Mouse (Mus musculus) embryonic facial prominence, embryonic 15.5 days (tissue): ENCODE measurements around the gene Nrxn3. TPM values are rescaled to one million over a fixed set of nuclear protein-coding genes. Genes with fewer than 3 reads are reported as not detected.

Source experiments
- ATAC-seq: fragments of 200-750 bp; cut with Nextera tagmentation; 2 replicates; pipeline ENCODE4 v1.8.0; 2017; ENCODE audit warnings: low read depth, moderate TSS enrichment; ENCODE audit not compliant: insufficient number of reproducible peaks, low FRiP score, low TSS enrichment
- H3K27ac ChIP-seq: fragments of 300-500 bp; sonication (generic); replicated peaks from 2 replicates; pipeline ENCODE4 v1.5.1; 2015; ENCODE audit warnings: mild to moderate bottlenecking, inconsistent platforms
- H3K27me3 ChIP-seq: fragments of 300-500 bp; sonication (generic); 2 replicates; pipeline ENCODE4 v1.6.1; 2015; ENCODE audit warnings: inconsistent platforms
- H3K36me3 ChIP-seq: fragments of 300-500 bp; sonication (generic); 2 replicates; pipeline ENCODE4 v1.6.1; 2015; ENCODE audit warnings: mild to moderate bottlenecking, inconsistent platforms
- H3K4me1 ChIP-seq: fragments of 300-500 bp; sonication (generic); 2 replicates; pipeline ENCODE4 v1.6.1; 2015; ENCODE audit warnings: inconsistent platforms
- H3K4me2 ChIP-seq: fragments of 300-500 bp; sonication (generic); replicated peaks from 2 replicates; pipeline ENCODE4 v1.6.1; 2015; ENCODE audit warnings: mild to moderate bottlenecking, inconsistent platforms
- H3K4me3 ChIP-seq: fragments of 300-500 bp; sonication (generic); replicated peaks from 2 replicates; pipeline ENCODE4 v1.5.1; 2015; ENCODE audit warnings: mild to moderate bottlenecking, inconsistent platforms
- H3K9ac ChIP-seq: fragments of 300-500 bp; sonication (generic); 2 replicates; pipeline ENCODE4 v1.6.1; 2015; ENCODE audit warnings: inconsistent platforms
- H3K9me3 ChIP-seq: fragments of 300-500 bp; sonication (generic); replicated peaks from 2 replicates; pipeline ENCODE4 v1.6.1; 2016; ENCODE audit warnings: inconsistent platforms
- WGBS: fragments of 180-500 bp; shearing (Covaris S2); methylation state at CpG from one replicate; pipeline ENCODE4 v1.1.7; 2015; 5-methylcytosine and 5-hydroxymethylcytosine counted together
- polyA plus RNA-seq: library from polyadenylated mRNA; unstranded; fragments of >200 nt; fragmentation: Nextera tagmentation; extraction: Ambion mirVana; gene quantifications from 2 replicates; pipeline ENCODE4 v1.2.1, GENCODE M21; 2015

The Nrxn3 gene
- polyA plus RNA-seq, 1 experiment from 2014 or later, result 4.5 TPM

DNA sequence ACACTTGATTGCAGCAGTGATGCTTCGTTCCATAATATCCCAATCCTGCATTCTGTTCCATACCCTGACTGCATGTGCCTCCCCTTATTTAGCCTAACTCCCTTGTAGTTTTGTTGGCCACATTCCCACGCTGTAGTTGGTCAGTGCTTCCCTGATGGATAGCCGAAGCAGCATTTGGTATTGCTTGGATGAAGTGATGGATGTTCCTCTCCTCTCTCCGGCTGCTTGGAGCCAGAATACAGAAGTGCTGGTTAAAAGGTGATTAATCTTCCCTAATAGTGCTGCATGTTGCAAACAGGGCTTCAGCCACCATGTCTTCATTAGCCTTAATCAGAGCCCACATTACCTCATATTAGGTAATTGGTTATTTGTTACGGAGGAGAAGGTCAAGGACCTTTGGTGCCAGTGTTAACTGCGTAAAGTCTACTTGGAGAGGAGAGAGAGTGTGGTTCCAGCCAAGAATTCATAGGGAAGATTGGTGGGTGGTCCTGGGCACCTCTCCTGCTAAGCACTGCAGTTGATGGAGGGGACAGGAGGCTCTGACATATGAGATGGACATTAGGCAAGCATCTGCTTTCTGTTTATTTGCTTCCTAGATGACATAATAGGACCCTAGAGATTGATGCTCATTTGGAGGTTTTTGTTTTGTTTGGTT lies 846.2 kb downstream of the Nrxn3 start:
- Histone ChIP-seq H3K9ac (no peak overlapping the region), H3K27ac (no peak overlapping the region), H3K9me3 (no peaks in the 10 kb centered on the region), H3K36me3 (no peaks in the 10 kb centered on the region), H3K4me3 (no peak overlapping the region), H3K27me3 (no peaks in the 10 kb centered on the region), H3K4me1 (no peaks in the 10 kb centered on the region), H3K4me2 (no peak overlapping the region)
- no peak for ATAC-seq
- 73% methylated on average over 6 of the region's 6 CpGs for WGBS

DNA sequence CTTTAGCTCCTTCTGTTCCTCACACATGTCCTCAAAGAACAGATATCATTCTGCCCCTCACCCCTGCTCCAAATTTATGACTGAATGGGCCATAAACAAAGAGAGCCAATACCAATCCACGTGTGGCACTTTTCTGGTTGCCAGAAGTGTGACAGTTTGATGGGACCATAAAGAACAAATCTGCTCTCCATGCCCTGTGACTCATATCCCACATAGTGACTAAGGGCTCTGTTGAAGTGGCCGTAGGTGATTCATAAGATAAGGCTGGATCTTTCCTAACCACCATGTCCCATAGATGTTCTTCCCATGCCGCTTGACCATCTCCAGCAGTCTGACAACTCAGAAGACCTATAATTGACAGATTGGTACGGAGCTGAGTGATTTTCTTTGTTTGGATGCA lies 869.8 kb downstream of the Nrxn3 start:
- Histone ChIP-seq H3K4me3 (no peak overlapping the region), H3K27ac (no peak overlapping the region), H3K9me3 (no peaks in the 10 kb centered on the region), H3K4me2 (no peak overlapping the region), H3K27me3 (no peaks in the 10 kb centered on the region), H3K36me3 (no peaks in the 10 kb centered on the region), H3K9ac (no peak overlapping the region), H3K4me1 (no peaks in the 10 kb centered on the region)
- no peak for ATAC-seq
- 78% methylated on average over 4 of the region's 4 CpGs for WGBS

DNA sequence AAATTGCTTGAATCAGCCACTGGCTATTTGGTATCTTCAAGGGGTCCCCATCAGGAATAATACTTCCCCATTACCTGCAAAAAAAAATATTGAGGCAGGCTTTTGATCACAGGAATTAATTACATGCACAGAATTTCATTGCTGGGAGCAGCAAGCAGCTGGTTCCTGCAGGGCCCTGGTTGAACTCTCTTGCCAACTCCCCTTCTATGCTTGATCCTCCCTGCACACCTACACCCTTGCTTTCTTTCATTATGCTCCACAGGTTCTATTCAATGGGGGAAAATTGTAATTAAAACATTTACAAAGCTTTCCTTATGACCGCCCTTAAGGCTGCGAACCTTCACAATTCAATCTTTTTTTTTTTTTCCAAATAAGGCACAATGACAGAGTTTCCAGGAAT lies 891.0 kb downstream of the Nrxn3 start:
- Histone ChIP-seq H3K9me3 (no peaks in the 10 kb centered on the region), H3K36me3 (no peaks in the 10 kb centered on the region), H3K4me3 (no peak overlapping the region), H3K27ac (no peak overlapping the region), H3K9ac (no peak overlapping the region), H3K4me1 (no peaks in the 10 kb centered on the region), H3K27me3 (no peaks in the 10 kb centered on the region), H3K4me2 (no peak overlapping the region)
- no peak for ATAC-seq
- WGBS, result 68% methylated on average over 2 of the region's 2 CpGs

DNA sequence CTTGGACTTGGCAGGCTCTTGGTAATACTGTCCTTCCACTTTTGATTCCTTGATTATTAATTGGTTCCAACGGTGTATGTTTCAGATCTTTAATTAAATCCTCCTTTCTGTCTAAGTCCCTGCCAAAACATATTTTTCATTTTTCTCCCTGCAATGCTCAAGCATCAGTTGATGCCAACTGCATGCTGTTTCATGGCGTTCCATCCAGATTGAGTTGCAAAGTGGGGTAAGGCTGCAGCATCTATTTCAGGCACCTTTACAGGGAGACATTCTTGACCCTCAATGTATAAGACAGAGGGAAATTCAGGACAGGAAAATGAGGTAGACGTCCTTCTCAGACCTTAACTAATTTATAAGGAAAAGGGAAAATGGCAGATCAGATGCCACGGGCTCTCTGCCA lies 903.1 kb downstream of the Nrxn3 start:
- no peaks in the 10 kb centered on the region for H3K27me3 ChIP-seq
- no peak for ATAC-seq
- no peaks in the 10 kb centered on the region for H3K4me1 ChIP-seq
- no peak overlapping the region for H3K4me2 ChIP-seq
- H3K27ac ChIP-seq, result no peak overlapping the region
- no peaks in the 10 kb centered on the region for H3K36me3 ChIP-seq
- H3K4me3 ChIP-seq, result no peak overlapping the region
- H3K9ac ChIP-seq, result no peak overlapping the region
- 52% methylated on average over 4 of the region's 4 CpGs for WGBS
- no peaks in the 10 kb centered on the region for H3K9me3 ChIP-seq

DNA sequence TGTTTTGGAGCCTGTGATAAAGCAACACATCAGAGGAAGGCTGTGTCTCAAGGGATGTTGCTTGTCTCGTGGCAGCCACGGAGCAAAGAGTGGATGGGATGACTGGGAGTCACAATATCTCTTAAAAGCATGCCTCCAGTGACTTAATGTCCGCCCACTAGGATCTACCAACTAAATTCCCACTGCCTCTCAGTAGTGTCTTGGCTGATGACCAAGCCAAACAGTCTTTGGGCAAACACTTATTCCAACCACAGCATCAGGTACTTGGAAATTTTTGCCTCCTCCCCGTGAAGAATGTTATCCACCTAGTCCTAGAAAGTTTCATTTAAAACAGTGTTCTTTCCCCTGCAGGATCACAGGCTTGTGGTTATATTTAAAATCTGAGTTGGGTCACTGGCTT lies 917.4 kb downstream of the Nrxn3 start:
- H3K4me1 ChIP-seq, result no peaks in the 10 kb centered on the region
- H3K27me3 ChIP-seq, result no peaks in the 10 kb centered on the region
- 71% methylated on average over 4 of the region's 4 CpGs for WGBS
- no peak overlapping the region for H3K4me3 ChIP-seq
- H3K9me3 ChIP-seq, result no peaks in the 10 kb centered on the region
- H3K4me2 ChIP-seq, result no peak overlapping the region
- no peak overlapping the region for H3K9ac ChIP-seq
- no peaks in the 10 kb centered on the region for H3K36me3 ChIP-seq
- no peak for ATAC-seq
- no peak overlapping the region for H3K27ac ChIP-seq

DNA sequence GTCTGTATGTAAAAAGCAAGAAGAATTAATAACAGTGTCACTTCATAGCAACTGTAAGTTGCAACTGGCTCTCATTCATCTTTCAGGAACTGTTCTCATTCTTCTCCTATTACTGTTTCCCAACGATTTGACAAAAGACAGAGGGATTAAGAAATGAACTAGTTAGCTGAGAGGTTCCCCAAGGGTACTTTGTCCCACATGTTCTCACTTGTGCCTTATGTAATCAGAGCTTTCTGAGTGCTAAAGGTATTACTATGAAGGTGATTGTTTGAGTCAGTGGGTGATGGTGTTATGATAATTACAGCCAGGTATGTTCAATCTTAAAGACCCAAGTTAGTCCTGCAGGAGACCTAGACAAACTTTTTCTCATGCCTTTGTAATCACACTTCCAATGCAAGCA lies 918.8 kb downstream of the Nrxn3 start:
- no peak overlapping the region for H3K9ac ChIP-seq
- no peaks in the 10 kb centered on the region for H3K4me1 ChIP-seq
- H3K4me2 ChIP-seq, result no peak overlapping the region
- 13% methylated on average over 1 of the region's 1 CpGs for WGBS
- H3K4me3 ChIP-seq, result no peak overlapping the region
- ATAC-seq, result no peak
- H3K27ac ChIP-seq, result no peak overlapping the region
- no peaks in the 10 kb centered on the region for H3K36me3 ChIP-seq
- H3K27me3 ChIP-seq, result no peaks in the 10 kb centered on the region
- H3K9me3 ChIP-seq, result no peaks in the 10 kb centered on the region

DNA sequence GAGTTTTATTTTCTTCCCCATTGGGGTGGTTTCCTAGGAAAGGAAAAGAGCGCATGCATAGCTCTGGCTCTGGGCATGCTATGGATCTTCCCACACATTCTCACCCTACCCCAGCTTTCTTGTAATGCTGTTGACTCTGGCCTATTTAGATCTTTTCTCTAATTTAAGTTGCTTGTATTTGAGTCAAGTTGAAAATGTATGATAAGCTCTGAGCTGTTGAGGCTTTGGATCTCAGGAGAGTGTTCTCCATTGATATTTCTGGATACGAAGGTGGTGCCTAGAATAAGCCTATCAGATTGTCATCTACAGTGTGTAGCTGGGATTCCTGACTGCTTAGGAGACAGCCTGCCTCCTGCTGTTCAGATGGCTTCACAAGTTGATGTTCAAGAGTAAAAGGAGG lies 930.5 kb downstream of the Nrxn3 start:
- H3K4me3 ChIP-seq, result no peak overlapping the region
- no peaks in the 10 kb centered on the region for H3K27me3 ChIP-seq
- WGBS, result 91% methylated on average over 2 of the region's 2 CpGs
- no peak for ATAC-seq
- no peak overlapping the region for H3K27ac ChIP-seq
- H3K36me3 ChIP-seq, result no peaks in the 10 kb centered on the region
- no peaks in the 10 kb centered on the region for H3K9me3 ChIP-seq
- no peak overlapping the region for H3K4me2 ChIP-seq
- no peaks in the 10 kb centered on the region for H3K4me1 ChIP-seq
- no peak overlapping the region for H3K9ac ChIP-seq

DNA sequence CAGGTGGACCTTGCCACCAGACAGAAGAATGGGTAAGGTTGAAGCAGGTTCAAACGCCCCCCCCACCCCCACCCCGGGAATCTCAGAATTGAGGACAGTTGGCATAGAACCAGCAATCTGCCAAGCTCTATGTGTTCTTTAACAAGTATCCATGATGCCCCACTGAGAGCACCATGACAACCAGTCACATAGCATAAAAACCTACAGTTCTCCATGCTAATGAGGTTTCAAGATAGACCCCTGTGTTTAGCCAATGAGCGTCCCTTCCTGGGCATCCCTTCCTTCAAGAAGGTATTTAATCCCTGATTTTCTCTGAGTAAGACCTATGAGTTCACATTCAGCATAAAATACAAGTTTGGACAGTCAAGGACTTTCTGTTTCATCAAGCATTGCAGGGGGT lies 938.5 kb downstream of the Nrxn3 start:
- Histone ChIP-seq H3K4me2 (no peak overlapping the region), H3K27me3 (no peaks in the 10 kb centered on the region), H3K27ac (no peak overlapping the region), H3K9ac (no peak overlapping the region), H3K4me3 (no peak overlapping the region), H3K4me1 (no peaks in the 10 kb centered on the region), H3K36me3 (no peaks in the 10 kb centered on the region), H3K9me3 (no peaks in the 10 kb centered on the region)
- no peak for ATAC-seq
- WGBS, result 68% methylated on average over 3 of the region's 3 CpGs

DNA sequence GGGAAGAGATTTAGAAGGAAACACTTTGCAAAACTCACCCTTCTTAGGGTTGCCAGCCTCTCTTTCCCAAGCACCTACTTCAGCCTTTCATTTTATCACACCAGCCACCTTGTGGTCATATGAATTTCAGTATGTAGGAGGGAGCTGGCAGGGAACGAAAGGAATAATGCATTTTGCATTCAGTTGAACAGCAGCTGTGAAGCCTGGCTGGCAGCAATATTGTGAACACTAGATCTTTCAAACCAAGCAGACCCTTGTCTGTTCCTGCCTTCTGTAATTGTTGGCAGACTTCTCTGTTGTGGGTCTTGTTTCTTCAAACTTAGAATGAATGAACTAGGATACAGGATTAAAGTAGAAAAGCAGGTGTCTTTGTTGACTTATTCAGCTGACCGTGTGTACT lies 946.2 kb downstream of the Nrxn3 start:
- no peak; the same call in 1 of the 2 replicates for ATAC-seq

DNA sequence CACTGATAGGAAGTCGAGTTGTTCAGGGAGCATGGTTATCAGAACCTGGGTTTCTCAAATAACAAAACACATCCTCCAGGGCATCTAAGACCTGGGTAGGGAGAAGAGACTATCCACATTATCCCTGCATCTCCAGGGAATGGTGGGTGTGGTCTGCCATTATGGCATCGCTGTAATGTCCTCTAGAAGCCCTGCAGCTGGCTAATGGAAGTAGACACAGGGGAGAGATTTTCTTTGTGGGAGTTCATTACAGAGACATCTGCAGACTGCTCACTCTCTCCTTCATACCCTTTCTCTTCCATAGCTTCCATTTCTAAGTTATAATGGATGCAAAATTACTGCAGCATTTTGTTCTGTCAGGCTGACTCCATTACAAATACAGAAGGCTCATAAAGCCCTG lies 950.1 kb downstream of the Nrxn3 start:
- no peak overlapping the region for H3K27ac ChIP-seq
- H3K4me1 ChIP-seq, result no peaks in the 10 kb centered on the region
- H3K4me3 ChIP-seq, result no peak overlapping the region
- WGBS, result 51% methylated on average over 2 of the region's 2 CpGs
- H3K9me3 ChIP-seq, result no peaks in the 10 kb centered on the region
- H3K36me3 ChIP-seq, result no peaks in the 10 kb centered on the region
- ATAC-seq, result no peak
- H3K27me3 ChIP-seq, result no peaks in the 10 kb centered on the region
- H3K4me2 ChIP-seq, result no peak overlapping the region
- H3K9ac ChIP-seq, result no peak overlapping the region

More for the DNA sequence above, 946.2 kb downstream of the Nrxn3 start:
- H3K4me2 ChIP-seq, result no peak overlapping the region
- WGBS, result 36% methylated on average over 2 of the region's 2 CpGs
- H3K36me3 ChIP-seq, result no peaks in the 10 kb centered on the region
- H3K9ac ChIP-seq, result no peak overlapping the region
- no peak overlapping the region for H3K4me3 ChIP-seq
- H3K27ac ChIP-seq, result no peak overlapping the region
- H3K9me3 ChIP-seq, result no peaks in the 10 kb centered on the region
- no peaks in the 10 kb centered on the region for H3K27me3 ChIP-seq
- H3K4me1 ChIP-seq, result no peaks in the 10 kb centered on the region

DNA sequence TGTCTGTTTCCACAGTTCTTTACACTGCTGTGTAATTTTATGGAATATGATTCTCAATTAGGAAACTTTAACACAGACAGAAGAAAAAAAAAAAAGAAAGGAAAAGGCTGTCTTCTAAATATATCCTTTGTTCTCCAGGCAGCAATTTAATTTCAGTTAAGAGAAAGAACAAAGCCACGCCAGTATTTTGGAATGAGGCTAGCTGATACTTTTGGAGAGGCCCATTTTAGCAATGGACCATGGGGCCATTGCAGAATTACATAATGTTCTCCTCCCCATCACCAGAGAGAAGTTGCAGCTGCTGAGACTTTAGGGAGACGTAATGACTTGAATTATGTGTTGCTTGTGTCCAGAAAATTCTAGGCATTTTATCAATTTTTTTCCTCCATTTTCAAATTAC lies 963.0 kb downstream of the Nrxn3 start:
- H3K9ac ChIP-seq, result no peak overlapping the region
- no peak overlapping the region for H3K4me3 ChIP-seq
- H3K4me2 ChIP-seq, result no peak overlapping the region
- 69% methylated on average over 2 of the region's 2 CpGs for WGBS
- H3K27me3 ChIP-seq, result no peaks in the 10 kb centered on the region
- no peaks in the 10 kb centered on the region for H3K4me1 ChIP-seq
- H3K36me3 ChIP-seq, result no peaks in the 10 kb centered on the region
- no peak overlapping the region for H3K27ac ChIP-seq
- H3K9me3 ChIP-seq, result no peaks in the 10 kb centered on the region
- ATAC-seq, result no peak

DNA sequence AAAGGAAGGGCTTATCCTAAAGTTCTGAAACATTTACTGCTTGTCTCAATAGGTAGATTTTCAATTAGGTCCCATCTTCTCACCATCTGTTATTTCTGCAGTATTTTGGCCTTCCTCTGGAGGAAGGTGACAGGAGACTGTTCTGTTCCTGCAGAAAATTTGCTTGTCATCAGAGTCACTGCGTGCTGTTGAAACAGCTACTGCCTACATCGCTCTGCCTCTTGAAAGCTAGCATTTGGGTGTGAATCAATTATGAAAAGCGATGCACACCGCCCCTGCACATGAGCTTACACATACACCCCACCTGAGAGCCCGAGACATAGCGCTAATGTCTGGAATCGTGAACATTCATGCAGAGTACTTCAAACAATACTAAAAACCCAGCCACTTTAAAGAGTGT lies 966.4 kb downstream of the Nrxn3 start:
- H3K36me3 ChIP-seq, result no peaks in the 10 kb centered on the region
- no peaks in the 10 kb centered on the region for H3K4me1 ChIP-seq
- 89% methylated on average over 7 of the region's 7 CpGs for WGBS
- no peaks in the 10 kb centered on the region for H3K9me3 ChIP-seq
- H3K27me3 ChIP-seq, result no peaks in the 10 kb centered on the region
- no peak overlapping the region for H3K9ac ChIP-seq
- no peak overlapping the region for H3K27ac ChIP-seq
- H3K4me2 ChIP-seq, result no peak overlapping the region
- no peak for ATAC-seq
- no peak overlapping the region for H3K4me3 ChIP-seq
